Mouse (Mus musculus): ENCODE results near the gene Ndufb11. TPM values are rescaled to one million over a fixed set of nuclear protein-coding genes. Genes with fewer than 3 reads are reported as not detected.

Ndufb11 gene
- polyA plus RNA-seq (2015; fragmentation: Nextera tagmentation; extraction: Ambion mirVana) = 269 and 279 TPM in 2 replicates

DNA sequence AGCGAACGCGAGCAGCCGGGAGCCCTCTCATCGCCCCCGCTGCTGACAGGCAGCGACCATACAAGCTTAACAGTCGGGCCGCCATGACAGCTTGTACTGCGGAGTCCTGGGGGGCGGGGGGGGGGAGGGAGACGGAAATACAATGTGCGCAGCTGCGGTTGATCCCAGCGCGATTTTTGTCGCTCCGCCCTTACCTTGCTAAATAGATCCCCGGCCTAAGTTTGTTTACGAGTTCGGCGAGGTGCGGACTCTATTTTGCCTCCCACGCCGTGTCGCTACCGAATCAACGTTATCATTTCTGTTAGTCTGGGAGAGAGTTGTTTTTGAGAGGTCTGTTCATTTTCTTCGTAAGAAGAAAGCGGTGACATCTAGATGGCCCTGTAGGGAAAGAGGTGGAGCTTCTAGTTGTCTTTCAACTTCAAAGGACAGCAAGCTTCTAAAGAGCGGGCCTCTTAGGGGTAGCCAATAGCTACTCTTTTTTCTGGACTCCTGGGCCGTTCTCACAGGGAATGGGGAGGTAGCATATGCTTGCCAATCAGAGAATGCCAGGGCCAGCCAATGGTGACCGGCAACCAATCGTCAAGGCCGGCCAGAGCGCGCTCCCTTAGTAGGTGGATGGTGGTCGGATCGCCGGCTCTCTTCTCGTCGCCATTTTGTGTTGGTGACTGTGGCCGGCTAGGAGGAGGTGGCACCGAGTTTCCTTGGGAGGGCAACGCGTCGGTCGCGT, at the start of gene Ndufb11, which contains the start of gene Rbm10:
Gene Ndufb11, minus strand, starts transcription at position 444 of the 727 bp plus-strand sequence.
Gene Rbm10, plus strand, starts transcription at position 328 of the 727 bp plus-strand sequence.
- 10% methylated on average over 49 of the region's 49 CpGs for WGBS

DNA sequence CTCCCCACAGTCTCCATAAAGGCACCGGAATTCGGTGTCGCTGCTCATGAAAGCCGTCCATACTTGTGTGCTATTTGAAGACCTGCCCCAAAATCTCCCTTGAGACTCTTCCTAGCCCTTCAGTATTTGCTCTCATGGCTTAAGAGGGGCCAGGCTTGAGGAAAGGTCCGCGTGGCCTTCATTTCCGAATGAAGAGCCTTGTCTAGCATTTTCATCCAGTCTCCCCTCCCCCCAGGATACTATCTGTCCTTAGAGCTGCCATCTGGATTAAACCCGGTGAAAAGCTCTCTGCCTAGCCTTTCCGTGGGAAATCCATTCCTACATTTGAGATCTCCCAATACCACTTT, 46.0 kb upstream of the Ndufb11 start:
- peak; percentile 14; the same call in 1 of the 2 replicates for ATAC-seq
- Histone ChIP-seq H3K9ac (ENCODE audit: low read depth, low read length) (peak overlapping the region; percentile 84), H3K4me1 (ENCODE audit: control insufficient read depth, insufficient read depth, low read length) (no peaks in the 10 kb centered on the region), H3K4me3 (ENCODE audit: low read length) (peak overlapping the region; percentile 64), H3K27me3 (replicated peaks; ENCODE audit: control insufficient read depth, insufficient read depth, low read length) (no peaks in the 10 kb centered on the region), H3K36me3 (ENCODE audit: control insufficient read depth, insufficient read depth, low read length) (0 out of 2 replicates have a peak, but pooled peaks cover 2% of the 10 kb centered on the region), H3K27ac (ENCODE audit: low read length) (peak overlapping the region; percentile 68), H3K4me2 (ENCODE audit: low read depth, low read length) (peak overlapping the region; percentile 62), H3K9me3 (ENCODE audit: control insufficient read depth, low read length) (no peaks in the 10 kb centered on the region)
- 14% methylated on average over 9 of the region's 9 CpGs for WGBS

More for the DNA sequence above, at the start of gene Ndufb11, which contains the start of gene Rbm10:
- H3K9ac ChIP-seq (ENCODE audit: low read depth, low read length) = peak within 1 kb of the TSS; percentile 78
- no peaks in the 10 kb centered on the region for H3K36me3 ChIP-seq (ENCODE audit: control insufficient read depth, insufficient read depth, low read length)
- H3K27me3 ChIP-seq (replicated peaks; ENCODE audit: control insufficient read depth, insufficient read depth, low read length) = no peaks in the 10 kb centered on the region
- peak; percentile 99 for ATAC-seq
- no peaks in the 10 kb centered on the region for H3K9me3 ChIP-seq (ENCODE audit: control insufficient read depth, low read length)
- H3K27ac ChIP-seq (ENCODE audit: low read length) = peak within 1 kb of the TSS; percentile 83
- peak within 1 kb of the TSS; percentile 52 for H3K4me2 ChIP-seq (ENCODE audit: low read depth, low read length)
- peak within 1 kb of the TSS; percentile 65 for H3K4me3 ChIP-seq (ENCODE audit: low read length)
- H3K4me1 ChIP-seq (ENCODE audit: control insufficient read depth, insufficient read depth, low read length) = no peaks in the 10 kb centered on the region

GRCm38 (mm10) chrX:20662716-20663443, 45.5 kb upstream of the Ndufb11 start:
- ATAC-seq = peak; percentile 84
- WGBS = 14% methylated on average over 27 of the region's 28 CpGs
- H3K9ac ChIP-seq (ENCODE audit: low read depth, low read length) = peak overlapping the region; percentile 84
- H3K27ac ChIP-seq (ENCODE audit: low read length) = peak overlapping the region; percentile 68
- H3K4me3 ChIP-seq (ENCODE audit: low read length) = peak overlapping the region; percentile 64
- H3K27me3 ChIP-seq (replicated peaks; ENCODE audit: control insufficient read depth, insufficient read depth, low read length) = no peaks in the 10 kb centered on the region
- H3K4me1 ChIP-seq (ENCODE audit: control insufficient read depth, insufficient read depth, low read length) = no peaks in the 10 kb centered on the region
- peak overlapping the region; percentile 62 for H3K4me2 ChIP-seq (ENCODE audit: low read depth, low read length)
- no peaks in the 10 kb centered on the region for H3K9me3 ChIP-seq (ENCODE audit: control insufficient read depth, low read length)
- no peaks in the 10 kb centered on the region for H3K36me3 ChIP-seq (ENCODE audit: control insufficient read depth, insufficient read depth, low read length)

- Histone ChIP-seq H3K36me3 (ENCODE audit: control insufficient read depth, insufficient read depth, low read length) (no peaks in the 10 kb centered on the region), H3K4me3 (ENCODE audit: low read length) (no peak overlapping the region), H3K4me1 (ENCODE audit: control insufficient read depth, insufficient read depth, low read length) (no peaks in the 10 kb centered on the region), H3K27ac (ENCODE audit: low read length) (no peak overlapping the region; the same call in 1 of the 2 replicates), H3K9ac (ENCODE audit: low read depth, low read length) (no peak overlapping the region), H3K27me3 (replicated peaks; ENCODE audit: control insufficient read depth, insufficient read depth, low read length) (no peaks in the 10 kb centered on the region), H3K4me2 (ENCODE audit: low read depth, low read length) (no peak overlapping the region), H3K9me3 (ENCODE audit: control insufficient read depth, low read length) (no peaks in the 10 kb centered on the region)
- 29% methylated on average over 5 of the region's 5 CpGs for WGBS
- no peak; the same call in 1 of the 2 replicates for ATAC-seq
Measured at GRCm38 (mm10) chrX:20662317-20662715, 44.9 kb upstream of the Ndufb11 start.

DNA sequence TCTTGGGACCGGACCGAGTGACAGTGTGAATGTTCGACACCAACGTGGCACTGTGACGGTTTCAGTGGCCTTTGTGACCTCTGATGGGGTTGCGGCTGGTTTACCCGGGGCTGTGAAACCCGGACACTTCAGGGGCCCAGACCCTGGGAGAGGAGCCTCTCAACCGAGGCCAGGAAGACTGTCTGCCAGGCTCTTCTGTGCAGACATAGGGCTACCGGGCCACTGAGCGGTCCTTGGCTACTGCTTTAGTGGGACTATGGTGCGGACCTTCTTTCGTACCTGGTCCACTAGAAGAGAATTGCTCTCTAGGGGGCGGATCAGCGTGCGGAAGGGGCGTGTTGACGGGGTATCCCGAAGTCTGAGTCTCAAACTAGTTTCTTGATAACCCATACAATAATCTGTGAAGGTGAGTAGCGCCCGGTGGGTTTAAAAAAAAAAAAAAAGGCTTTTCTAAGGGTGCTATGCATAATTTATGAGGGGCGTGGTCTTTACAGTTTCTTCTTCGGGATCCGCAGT, 41.5 kb upstream of the Ndufb11 start:
- Histone ChIP-seq H3K4me3 (ENCODE audit: low read length) (peak overlapping the region; percentile 61), H3K4me2 (ENCODE audit: low read depth, low read length) (peak overlapping the region; percentile 70), H3K27me3 (replicated peaks; ENCODE audit: control insufficient read depth, insufficient read depth, low read length) (no peaks in the 10 kb centered on the region), H3K4me1 (ENCODE audit: control insufficient read depth, insufficient read depth, low read length) (no peaks in the 10 kb centered on the region), H3K36me3 (ENCODE audit: control insufficient read depth, insufficient read depth, low read length) (no peaks in the 10 kb centered on the region), H3K27ac (ENCODE audit: low read length) (peak overlapping the region; percentile 65; the same call in 1 of the 2 replicates), H3K9ac (ENCODE audit: low read depth, low read length) (peak overlapping the region; percentile 69), H3K9me3 (ENCODE audit: control insufficient read depth, low read length) (no peaks in the 10 kb centered on the region)
- WGBS = 14% methylated on average over 24 of the region's 24 CpGs
- peak; percentile 14 for ATAC-seq

- H3K4me3 ChIP-seq (ENCODE audit: low read length) = peak within 1 kb of the TSS; percentile 61
- H3K4me2 ChIP-seq (ENCODE audit: low read depth, low read length) = peak within 1 kb of the TSS; percentile 70
- peak within 1 kb of the TSS; percentile 65; the same call in 1 of the 2 replicates for H3K27ac ChIP-seq (ENCODE audit: low read length)
- H3K9me3 ChIP-seq (ENCODE audit: control insufficient read depth, low read length) = no peaks in the 10 kb centered on the region
- H3K27me3 ChIP-seq (replicated peaks; ENCODE audit: control insufficient read depth, insufficient read depth, low read length) = no peaks in the 10 kb centered on the region
- 14% methylated on average over 27 of the region's 27 CpGs for WGBS
- peak; percentile 86 for ATAC-seq
- no peaks in the 10 kb centered on the region for H3K36me3 ChIP-seq (ENCODE audit: control insufficient read depth, insufficient read depth, low read length)
- H3K9ac ChIP-seq (ENCODE audit: low read depth, low read length) = peak within 1 kb of the TSS; percentile 69
- H3K4me1 ChIP-seq (ENCODE audit: control insufficient read depth, insufficient read depth, low read length) = no peaks in the 10 kb centered on the region
Measured at GRCm38 (mm10) chrX:20658026-20658652, 40.7 kb upstream of the Ndufb11 start, which contains the start of gene Uba1. Uba1 (plus strand) TSS chrX:20658326.

DNA sequence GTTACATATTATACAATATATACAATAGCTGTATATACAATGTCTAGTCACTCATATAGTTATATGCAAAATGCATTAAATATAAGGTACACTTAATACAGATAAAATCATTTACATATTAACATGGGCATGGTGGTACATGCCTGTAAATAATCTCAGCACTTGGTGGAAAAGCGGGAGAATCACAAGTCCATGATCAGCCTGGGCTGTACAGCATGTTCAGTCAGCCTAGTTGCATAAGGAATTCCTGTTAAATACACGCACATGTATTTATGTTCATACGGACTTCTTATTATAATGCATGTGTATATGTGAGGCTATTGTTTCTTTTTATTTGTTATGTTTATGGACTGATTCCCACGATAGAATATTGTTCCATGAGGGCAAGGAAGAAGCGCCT, 40.2 kb upstream of the Ndufb11 start:
- no peak overlapping the region for H3K27ac ChIP-seq (ENCODE audit: low read length)
- H3K9ac ChIP-seq (ENCODE audit: low read depth, low read length) = no peak overlapping the region
- WGBS = 21% methylated on average over 5 of the region's 5 CpGs
- no peaks in the 10 kb centered on the region for H3K4me1 ChIP-seq (ENCODE audit: control insufficient read depth, insufficient read depth, low read length)
- ATAC-seq = 0 out of 2 replicates have a peak, but pooled peaks have one; percentile 1
- H3K36me3 ChIP-seq (ENCODE audit: control insufficient read depth, insufficient read depth, low read length) = no peaks in the 10 kb centered on the region
- peak overlapping the region; percentile 61 for H3K4me3 ChIP-seq (ENCODE audit: low read length)
- H3K27me3 ChIP-seq (replicated peaks; ENCODE audit: control insufficient read depth, insufficient read depth, low read length) = no peaks in the 10 kb centered on the region
- H3K9me3 ChIP-seq (ENCODE audit: control insufficient read depth, low read length) = no peaks in the 10 kb centered on the region
- peak overlapping the region; percentile 48 for H3K4me2 ChIP-seq (ENCODE audit: low read depth, low read length)

GRCm38 (mm10) chrX:20644780-20645179, 27.4 kb upstream of the Ndufb11 start:
- Histone ChIP-seq H3K27ac (ENCODE audit: low read length) (no peak overlapping the region), H3K9ac (ENCODE audit: low read depth, low read length) (no peak overlapping the region), H3K4me2 (ENCODE audit: low read depth, low read length) (no peak overlapping the region), H3K4me1 (ENCODE audit: control insufficient read depth, insufficient read depth, low read length) (no peaks in the 10 kb centered on the region), H3K4me3 (ENCODE audit: low read length) (no peak overlapping the region), H3K27me3 (replicated peaks; ENCODE audit: control insufficient read depth, insufficient read depth, low read length) (no peaks in the 10 kb centered on the region), H3K9me3 (ENCODE audit: control insufficient read depth, low read length) (no peaks in the 10 kb centered on the region), H3K36me3 (ENCODE audit: control insufficient read depth, insufficient read depth, low read length) (no peaks in the 10 kb centered on the region)
- 78% methylated on average over 5 of the region's 5 CpGs for WGBS
- no peak for ATAC-seq

GRCm38 (mm10) chrX:20638141-20638540, 20.7 kb upstream of the Ndufb11 start:
- WGBS = 86% methylated on average over 2 of the region's 2 CpGs
- Histone ChIP-seq H3K4me3 (ENCODE audit: low read length) (no peak overlapping the region), H3K4me2 (ENCODE audit: low read depth, low read length) (no peak overlapping the region), H3K9ac (ENCODE audit: low read depth, low read length) (no peak overlapping the region), H3K36me3 (ENCODE audit: control insufficient read depth, insufficient read depth, low read length) (no peaks in the 10 kb centered on the region), H3K27ac (ENCODE audit: low read length) (no peak overlapping the region), H3K27me3 (replicated peaks; ENCODE audit: control insufficient read depth, insufficient read depth, low read length) (no peaks in the 10 kb centered on the region), H3K4me1 (ENCODE audit: control insufficient read depth, insufficient read depth, low read length) (no peaks in the 10 kb centered on the region), H3K9me3 (ENCODE audit: control insufficient read depth, low read length) (no peaks in the 10 kb centered on the region)
- 0 out of 2 replicates have a peak, but pooled peaks have one; percentile 50 for ATAC-seq

All from intestine, embryonic 16.5 days (tissue).